Mouse (Mus musculus): ENCODE measurements at regions not wholly inside any gene's neighbourhood (a gene's known extent, or its start where the extent isn't known, plus 50 kb on each side); places are given as distances from the start of the nearest gene placed in this dataset.

DNA sequence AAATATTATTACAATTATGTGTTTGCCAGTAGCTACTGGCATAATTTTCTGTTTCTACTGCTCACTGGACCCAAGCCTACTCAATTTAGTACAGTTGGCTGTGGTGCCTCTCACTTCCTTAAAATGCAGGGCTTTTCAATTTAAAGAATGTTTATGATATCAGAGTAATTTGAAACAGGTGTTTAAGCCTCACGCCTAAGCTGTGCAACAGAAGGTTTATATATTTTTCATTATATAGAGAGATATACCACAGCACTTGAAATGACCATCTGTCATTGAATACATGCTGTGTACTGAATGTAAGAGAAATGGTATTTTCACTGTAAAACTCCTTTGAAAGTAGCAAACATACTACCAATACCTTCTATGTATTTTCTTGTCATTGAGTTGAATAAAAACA lies 376.8 kb downstream of the Otol1 start:
- H3K9ac ChIP-seq, result no peak overlapping the region
- H3K27me3 ChIP-seq (ENCODE audit: control insufficient read depth, insufficient read depth, low read length), result no peaks in the 10 kb centered on the region
- no peak overlapping the region for H3K27ac ChIP-seq
- ATAC-seq (ENCODE audit: low FRiP score), result no peak
- WGBS, result 85% methylated on average over 1 of the region's 1 CpGs
- H3K4me1 ChIP-seq (replicated peaks; ENCODE audit: control insufficient read depth, insufficient read depth, low read length), result no peaks in the 10 kb centered on the region
- no peak overlapping the region for H3K4me3 ChIP-seq (replicated peaks; ENCODE audit: low read length)
- DNase-seq (ENCODE audit: low spot score), result no peak
- H3K36me3 ChIP-seq (replicated peaks; ENCODE audit: control insufficient read depth, insufficient read depth), result no peaks in the 10 kb centered on the region
- H3K9me3 ChIP-seq (ENCODE audit: control insufficient read depth, low read length), result no peaks in the 10 kb centered on the region
- H3K4me2 ChIP-seq (replicated peaks), result no peak overlapping the region

DNA sequence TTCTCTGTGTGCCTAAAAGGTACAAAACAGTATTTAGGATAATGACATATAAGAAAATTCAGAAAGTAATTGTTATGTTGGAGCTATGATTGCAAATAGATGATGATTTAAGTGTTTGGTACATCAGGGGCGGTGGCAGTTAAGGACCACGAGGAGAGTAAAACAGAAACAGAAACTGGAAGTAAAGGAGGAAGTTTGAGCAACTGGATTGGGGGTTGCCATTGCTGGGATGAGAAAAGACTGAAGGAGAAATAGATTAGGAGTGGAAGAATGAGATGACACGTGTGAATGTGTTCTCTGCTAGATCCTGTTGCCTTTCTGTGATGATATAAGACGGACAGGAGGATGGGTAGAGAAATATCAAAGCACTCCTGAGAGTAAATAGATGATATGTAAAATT lies 378.5 kb downstream of the Otol1 start:
- DNase-seq (ENCODE audit: low spot score) (no peak), ATAC-seq (ENCODE audit: low FRiP score) (no peak)
- WGBS, result 92% methylated on average over 4 of the region's 4 CpGs
- Histone ChIP-seq H3K27me3 (ENCODE audit: control insufficient read depth, insufficient read depth, low read length) (no peaks in the 10 kb centered on the region), H3K4me2 (replicated peaks) (no peak overlapping the region), H3K36me3 (replicated peaks; ENCODE audit: control insufficient read depth, insufficient read depth) (no peaks in the 10 kb centered on the region), H3K4me3 (replicated peaks; ENCODE audit: low read length) (no peak overlapping the region), H3K9me3 (ENCODE audit: control insufficient read depth, low read length) (no peaks in the 10 kb centered on the region), H3K27ac (no peak overlapping the region), H3K9ac (no peak overlapping the region), H3K4me1 (replicated peaks; ENCODE audit: control insufficient read depth, insufficient read depth, low read length) (no peaks in the 10 kb centered on the region)

DNA sequence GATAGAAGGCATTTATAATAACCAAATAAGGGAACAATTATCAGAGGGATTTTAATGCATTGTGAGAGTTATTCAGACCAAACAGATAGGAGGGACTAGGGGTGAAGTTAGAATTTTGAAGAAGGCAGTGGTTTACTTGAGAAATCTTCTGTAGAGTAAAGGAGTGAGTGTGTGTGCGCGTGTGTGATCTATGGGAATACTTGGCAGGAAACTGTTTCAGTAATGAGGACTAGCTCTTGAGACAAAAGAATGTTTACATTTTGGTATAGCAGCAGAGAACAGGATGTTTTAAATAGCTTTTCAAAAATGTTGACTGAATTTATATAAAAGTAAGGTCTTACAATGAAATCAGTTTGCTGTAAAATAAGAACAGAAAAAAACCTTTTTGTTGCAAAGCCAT lies 393.8 kb downstream of the Otol1 start:
- Histone ChIP-seq H3K36me3 (replicated peaks; ENCODE audit: control insufficient read depth, insufficient read depth) (no peaks in the 10 kb centered on the region), H3K4me2 (replicated peaks) (no peak overlapping the region), H3K9me3 (ENCODE audit: control insufficient read depth, low read length) (no peaks in the 10 kb centered on the region), H3K4me3 (replicated peaks; ENCODE audit: low read length) (no peak overlapping the region), H3K9ac (no peak overlapping the region), H3K27me3 (ENCODE audit: control insufficient read depth, insufficient read depth, low read length) (no peaks in the 10 kb centered on the region), H3K27ac (no peak overlapping the region), H3K4me1 (replicated peaks; ENCODE audit: control insufficient read depth, insufficient read depth, low read length) (no peaks in the 10 kb centered on the region)
- WGBS, result 74% methylated on average over 2 of the region's 2 CpGs
- no peak for ATAC-seq (ENCODE audit: low FRiP score)
- DNase-seq (ENCODE audit: low spot score), result no peak

DNA sequence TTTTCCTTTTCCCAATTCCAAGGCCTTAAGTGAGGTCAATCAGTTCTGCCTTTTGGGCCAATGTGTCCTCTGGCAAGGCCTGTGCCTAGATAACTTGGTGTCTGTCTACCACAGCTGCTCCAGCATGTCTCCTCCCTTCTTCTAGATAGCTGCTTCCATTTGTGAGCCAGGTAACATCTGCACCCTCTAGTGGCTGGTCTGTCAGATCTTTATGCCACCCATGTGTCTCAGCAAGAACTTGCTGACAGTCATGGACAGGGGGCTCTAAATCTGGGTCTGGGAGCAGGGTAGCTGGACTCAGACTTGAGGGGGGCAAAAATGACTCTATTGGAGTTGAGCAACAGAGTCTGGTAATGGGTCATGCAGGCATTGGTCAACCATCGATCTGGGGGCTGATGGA lies 399.2 kb downstream of the Otol1 start:
- no peak overlapping the region for H3K9ac ChIP-seq
- H3K27me3 ChIP-seq (ENCODE audit: control insufficient read depth, insufficient read depth, low read length), result no peaks in the 10 kb centered on the region
- H3K27ac ChIP-seq, result no peak overlapping the region
- H3K36me3 ChIP-seq (replicated peaks; ENCODE audit: control insufficient read depth, insufficient read depth), result no peaks in the 10 kb centered on the region
- H3K4me2 ChIP-seq (replicated peaks), result no peak overlapping the region
- DNase-seq (ENCODE audit: low spot score) (no peak), ATAC-seq (ENCODE audit: low FRiP score) (no peak)
- 88% methylated on average over 1 of the region's 1 CpGs for WGBS
- no peaks in the 10 kb centered on the region for H3K9me3 ChIP-seq (ENCODE audit: control insufficient read depth, low read length)
- no peaks in the 10 kb centered on the region for H3K4me1 ChIP-seq (replicated peaks; ENCODE audit: control insufficient read depth, insufficient read depth, low read length)
- no peak overlapping the region for H3K4me3 ChIP-seq (replicated peaks; ENCODE audit: low read length)

DNA sequence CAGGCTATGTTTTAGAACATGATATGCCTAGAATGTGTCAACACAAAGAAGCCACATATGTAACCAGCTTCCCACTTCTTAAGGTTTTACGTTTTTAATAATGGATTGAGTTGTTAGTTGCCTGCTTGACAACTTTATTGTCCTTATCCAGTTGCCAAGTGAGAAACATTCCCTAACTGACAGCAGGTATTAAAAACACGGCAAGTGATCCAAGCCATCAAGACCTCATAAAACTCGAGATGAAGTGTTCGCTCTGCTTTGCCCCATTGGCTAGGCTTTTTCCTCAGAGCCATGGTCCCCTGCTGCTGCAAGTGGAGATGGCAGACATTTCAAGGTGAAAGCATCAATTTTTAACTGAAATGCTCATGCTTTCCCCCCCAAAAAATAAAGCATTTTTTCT lies 410.9 kb downstream of the Otol1 start:
- no peaks in the 10 kb centered on the region for H3K9me3 ChIP-seq (ENCODE audit: control insufficient read depth, low read length)
- ATAC-seq (ENCODE audit: low FRiP score), result no peak
- no peak overlapping the region for H3K4me3 ChIP-seq (replicated peaks; ENCODE audit: low read length)
- H3K9ac ChIP-seq, result no peak overlapping the region
- no peaks in the 10 kb centered on the region for H3K36me3 ChIP-seq (replicated peaks; ENCODE audit: control insufficient read depth, insufficient read depth)
- no peaks in the 10 kb centered on the region for H3K4me1 ChIP-seq (replicated peaks; ENCODE audit: control insufficient read depth, insufficient read depth, low read length)
- H3K27me3 ChIP-seq (ENCODE audit: control insufficient read depth, insufficient read depth, low read length), result no peaks in the 10 kb centered on the region
- 72% methylated on average over 4 of the region's 4 CpGs for WGBS
- no peak overlapping the region for H3K27ac ChIP-seq
- DNase-seq (ENCODE audit: low spot score), result no peak
- no peak overlapping the region for H3K4me2 ChIP-seq (replicated peaks)

DNA sequence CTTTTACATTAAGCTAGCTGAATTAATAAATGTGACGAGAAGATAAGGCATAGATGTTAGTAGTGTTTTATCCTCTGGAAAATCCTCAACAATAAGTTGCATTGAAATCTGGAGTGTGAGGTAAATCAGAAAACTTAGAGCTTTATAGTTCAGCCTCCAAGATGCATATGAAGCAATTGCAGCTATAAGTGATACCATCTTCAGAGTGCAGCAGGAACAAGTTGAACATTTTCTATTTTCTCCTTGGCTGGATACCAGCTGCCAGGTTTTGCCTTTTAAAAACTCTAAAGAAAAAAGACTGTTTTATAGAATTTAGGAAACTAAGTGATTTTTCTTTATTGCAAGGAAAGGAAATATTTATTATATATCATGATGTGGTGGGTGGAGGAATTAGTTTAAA lies 414.6 kb downstream of the Otol1 start:
- no peak for ATAC-seq (ENCODE audit: low FRiP score)
- no peak overlapping the region for H3K9ac ChIP-seq
- H3K27ac ChIP-seq, result no peak overlapping the region
- no peaks in the 10 kb centered on the region for H3K9me3 ChIP-seq (ENCODE audit: control insufficient read depth, low read length)
- no peak for DNase-seq (ENCODE audit: low spot score)
- WGBS, result 92% methylated on average over 1 of the region's 1 CpGs
- no peaks in the 10 kb centered on the region for H3K36me3 ChIP-seq (replicated peaks; ENCODE audit: control insufficient read depth, insufficient read depth)
- no peaks in the 10 kb centered on the region for H3K4me1 ChIP-seq (replicated peaks; ENCODE audit: control insufficient read depth, insufficient read depth, low read length)
- H3K27me3 ChIP-seq (ENCODE audit: control insufficient read depth, insufficient read depth, low read length), result no peaks in the 10 kb centered on the region
- no peak overlapping the region for H3K4me2 ChIP-seq (replicated peaks)
- H3K4me3 ChIP-seq (replicated peaks; ENCODE audit: low read length), result no peak overlapping the region

DNA sequence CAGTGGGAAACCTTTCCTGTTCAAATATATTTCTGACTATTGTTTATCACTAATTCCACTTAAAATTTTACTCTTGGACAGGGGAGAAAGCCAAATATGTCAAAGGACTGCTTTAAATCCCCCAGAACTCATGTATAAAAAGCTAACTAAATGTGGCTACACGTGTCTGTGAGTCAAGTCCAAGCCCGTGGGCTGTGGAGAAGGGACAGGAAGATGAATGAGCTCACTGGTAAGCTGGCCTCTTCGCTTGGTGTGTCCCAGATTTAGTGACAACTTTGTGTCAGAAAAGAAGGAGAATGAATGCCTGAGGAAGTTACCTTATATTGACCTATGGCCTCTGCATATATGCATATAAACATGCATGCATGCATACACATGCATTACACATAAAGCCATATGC lies 415.3 kb downstream of the Otol1 start:
- H3K27me3 ChIP-seq (ENCODE audit: control insufficient read depth, insufficient read depth, low read length), result no peaks in the 10 kb centered on the region
- no peaks in the 10 kb centered on the region for H3K9me3 ChIP-seq (ENCODE audit: control insufficient read depth, low read length)
- no peak for ATAC-seq (ENCODE audit: low FRiP score)
- WGBS, result 71% methylated on average over 3 of the region's 3 CpGs
- H3K4me1 ChIP-seq (replicated peaks; ENCODE audit: control insufficient read depth, insufficient read depth, low read length), result no peaks in the 10 kb centered on the region
- no peak overlapping the region for H3K4me3 ChIP-seq (replicated peaks; ENCODE audit: low read length)
- no peak for DNase-seq (ENCODE audit: low spot score)
- H3K4me2 ChIP-seq (replicated peaks), result no peak overlapping the region
- H3K27ac ChIP-seq, result no peak overlapping the region
- H3K9ac ChIP-seq, result no peak overlapping the region
- H3K36me3 ChIP-seq (replicated peaks; ENCODE audit: control insufficient read depth, insufficient read depth), result no peaks in the 10 kb centered on the region

DNA sequence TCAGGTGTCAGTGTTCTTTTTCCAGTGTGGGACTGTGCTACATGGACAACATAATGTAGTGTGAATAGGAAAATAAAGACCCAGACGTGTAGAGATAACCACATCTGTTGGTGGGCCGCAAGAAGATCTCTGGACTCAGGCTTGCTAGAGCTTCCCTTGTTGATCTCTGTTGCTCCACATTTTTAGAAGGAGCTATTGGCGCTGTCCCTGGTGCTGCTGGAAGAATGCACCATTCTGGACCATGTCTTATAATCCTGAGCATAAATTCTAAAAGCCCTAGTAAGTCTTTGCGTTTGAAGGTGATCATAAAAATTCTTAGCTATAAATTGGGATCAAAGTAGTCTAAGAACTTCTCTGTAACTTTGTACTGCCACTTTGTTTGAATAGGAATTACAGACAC lies 429.3 kb downstream of the Otol1 start:
- Histone ChIP-seq H3K4me2 (replicated peaks) (no peak overlapping the region), H3K27me3 (ENCODE audit: control insufficient read depth, insufficient read depth, low read length) (no peaks in the 10 kb centered on the region), H3K27ac (no peak overlapping the region), H3K9ac (no peak overlapping the region), H3K9me3 (ENCODE audit: control insufficient read depth, low read length) (0 out of 2 replicates have a peak, but pooled peaks cover under 1% of the 10 kb centered on the region), H3K36me3 (replicated peaks; ENCODE audit: control insufficient read depth, insufficient read depth) (no peaks in the 10 kb centered on the region), H3K4me1 (replicated peaks; ENCODE audit: control insufficient read depth, insufficient read depth, low read length) (no peaks in the 10 kb centered on the region), H3K4me3 (replicated peaks; ENCODE audit: low read length) (no peak overlapping the region)
- DNase-seq (ENCODE audit: low spot score) (no peak), ATAC-seq (ENCODE audit: low FRiP score) (no peak)
- 77% methylated on average over 4 of the region's 4 CpGs for WGBS

DNA sequence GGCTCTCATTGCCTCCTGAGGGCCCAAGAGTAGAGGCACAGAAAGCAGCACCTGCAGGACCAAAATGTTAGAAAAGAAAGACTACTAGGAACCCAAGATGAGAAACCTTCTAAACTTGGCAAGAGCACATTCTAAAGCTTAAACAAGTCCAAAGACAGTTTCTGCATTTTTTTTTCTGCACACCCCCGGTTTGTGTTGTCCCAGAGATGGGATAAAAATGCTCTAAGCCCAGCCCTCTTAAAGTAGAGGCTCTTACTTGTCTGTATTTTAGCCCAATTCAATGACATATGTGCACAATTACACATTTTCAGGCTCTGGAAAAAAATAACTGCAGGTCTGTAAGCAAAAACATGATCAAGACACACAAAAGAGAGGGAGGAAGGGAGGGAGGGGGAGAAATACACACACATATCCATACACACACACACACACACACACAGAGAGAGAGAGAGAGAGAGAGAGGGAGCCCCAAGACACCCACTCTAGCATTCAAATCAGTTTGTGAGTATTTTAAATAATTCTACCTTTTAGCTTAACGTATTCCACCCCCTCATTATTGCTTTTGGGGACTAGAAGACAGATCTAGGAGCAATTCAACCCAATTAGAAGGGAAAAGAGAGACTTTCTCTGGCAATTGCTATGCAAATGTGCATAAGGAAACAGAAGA lies 449.9 kb downstream of the Otol1 start:
- H3K4me3 ChIP-seq (replicated peaks; ENCODE audit: low read length), result no peak overlapping the region
- no peaks in the 10 kb centered on the region for H3K27me3 ChIP-seq (ENCODE audit: control insufficient read depth, insufficient read depth, low read length)
- WGBS, result 52% methylated on average over 2 of the region's 2 CpGs
- H3K9ac ChIP-seq, result no peak overlapping the region
- no peak for ATAC-seq (ENCODE audit: low FRiP score)
- no peak for DNase-seq (ENCODE audit: low spot score)
- no peak overlapping the region for H3K4me2 ChIP-seq (replicated peaks)
- no peak overlapping the region for H3K27ac ChIP-seq
- H3K4me1 ChIP-seq (replicated peaks; ENCODE audit: control insufficient read depth, insufficient read depth, low read length), result no peaks in the 10 kb centered on the region
- no peaks in the 10 kb centered on the region for H3K36me3 ChIP-seq (replicated peaks; ENCODE audit: control insufficient read depth, insufficient read depth)
- no peaks in the 10 kb centered on the region for H3K9me3 ChIP-seq (ENCODE audit: control insufficient read depth, low read length)

DNA sequence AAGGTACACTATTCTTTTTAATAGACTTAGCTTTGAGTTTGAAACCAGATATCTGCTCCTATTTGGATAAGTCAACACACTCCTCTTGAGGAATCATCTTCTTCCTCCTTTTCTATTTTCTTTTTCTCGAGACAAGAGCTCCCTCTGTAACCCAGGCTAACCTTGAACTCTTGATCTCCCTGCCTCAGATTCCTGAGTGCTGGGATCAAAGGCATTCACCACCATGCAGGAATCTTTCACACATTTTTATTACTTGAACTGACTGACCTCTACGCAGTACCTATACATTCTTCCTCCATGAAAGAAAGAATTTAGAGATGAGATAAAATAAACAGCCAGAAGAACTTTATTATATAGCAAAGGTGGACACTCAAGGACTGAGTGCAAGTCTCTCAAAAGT lies 453.4 kb downstream of the Otol1 start:
- Histone ChIP-seq H3K9ac (no peak overlapping the region), H3K9me3 (ENCODE audit: control insufficient read depth, low read length) (no peaks in the 10 kb centered on the region), H3K27me3 (ENCODE audit: control insufficient read depth, insufficient read depth, low read length) (no peaks in the 10 kb centered on the region), H3K36me3 (replicated peaks; ENCODE audit: control insufficient read depth, insufficient read depth) (no peaks in the 10 kb centered on the region), H3K4me1 (replicated peaks; ENCODE audit: control insufficient read depth, insufficient read depth, low read length) (no peaks in the 10 kb centered on the region), H3K4me3 (replicated peaks; ENCODE audit: low read length) (no peak overlapping the region), H3K4me2 (replicated peaks) (no peak overlapping the region), H3K27ac (no peak overlapping the region)
- DNase-seq (ENCODE audit: low spot score) (no peak), ATAC-seq (ENCODE audit: low FRiP score) (no peak)
- 76% methylated on average over 2 of the region's 2 CpGs for WGBS
